In the genomic region with DNA sequence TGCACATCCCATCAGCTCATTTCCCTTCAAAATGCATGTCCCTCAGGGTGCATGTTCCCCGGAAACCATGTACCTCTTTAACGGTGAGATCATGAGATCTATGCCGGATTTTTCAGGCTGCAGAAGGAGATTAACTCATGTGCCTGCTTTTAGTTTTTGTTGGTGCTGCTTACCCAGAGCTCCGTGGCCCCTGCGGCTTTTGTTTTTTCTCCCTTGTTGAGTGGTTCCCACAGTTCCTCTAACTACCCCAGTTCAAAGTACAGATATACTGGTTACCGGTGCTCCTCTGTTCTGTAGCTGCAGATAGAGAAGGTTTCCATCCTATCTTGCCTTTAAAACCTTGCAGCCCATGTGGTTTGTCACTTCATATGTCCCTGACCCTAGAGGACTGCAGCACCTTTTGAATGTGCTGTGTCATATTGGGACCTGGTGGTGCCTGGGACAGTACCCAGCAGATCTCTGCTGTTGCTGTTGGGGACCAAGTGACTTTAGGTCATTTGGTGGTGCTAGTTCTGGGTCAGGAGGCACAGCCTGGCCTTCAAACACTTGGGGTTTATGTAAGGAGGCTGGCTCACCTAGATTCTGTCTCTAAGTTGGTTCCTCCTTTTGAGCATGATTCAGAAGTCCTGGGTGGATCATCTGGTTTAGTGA, we compare ENCODE assay signal across 8 mouse cellular contexts. TPM values are rescaled to one million over a fixed set of nuclear protein-coding genes. Genes with fewer than 3 reads are reported as not detected.
DNase-seq lines count a peak whose midpoint lies in the region; ATAC-seq and TF ChIP-seq lines count a peak whose summit lies in the region.

No protein-coding gene starts in this region.

- peak overlapping the region; percentile 37 for H3K4me3 ChIP-seq in heart, embryonic 16.5 days (ENCODE audit: low read length)
- H3K4me3 ChIP-seq in ES-Bruce4 (ENCODE audit: low read depth, low read length), result peak overlapping the region; percentile 77
- H3K4me3 ChIP-seq in embryonic fibroblast, embryonic 13.5 days (ENCODE audit: insufficient read depth, low read length), result peak overlapping the region; percentile 9; the same call in 1 of the 2 replicates
- H3K4me3 ChIP-seq in limb, embryonic 15.5 days, result peak overlapping the region; percentile 23

- peak overlapping the region; percentile 58 for H3K4me2 ChIP-seq in heart, embryonic 16.5 days (ENCODE audit: low read depth, low read length)
- H3K4me2 ChIP-seq in limb, embryonic 15.5 days, result peak overlapping the region; percentile 39

- TF ChIP-seq CTCF in ES-Bruce4 (IDR thresholded peaks at IDR 0.05; ENCODE audit: low read depth, low read length), result no peak
- no peak for TF ChIP-seq CTCF in embryonic fibroblast, embryonic 13.5 days (IDR thresholded peaks at IDR 0.05; ENCODE audit: borderline replicate concordance, insufficient read depth, low read length)

- no peaks in the 10 kb centered on the region for H3K27me3 ChIP-seq in heart, embryonic 16.5 days (ENCODE audit: control insufficient read depth, insufficient read depth, low read length)
- no peaks in the 10 kb centered on the region for H3K27me3 ChIP-seq in ES-Bruce4 (ENCODE audit: control insufficient read depth, insufficient read depth, low read length, poor library complexity, severe bottlenecking)
- H3K27me3 ChIP-seq in limb, embryonic 15.5 days, result no peaks in the 10 kb centered on the region

- H3K27ac ChIP-seq in heart, embryonic 16.5 days (ENCODE audit: low read length), result peak overlapping the region; percentile 67
- H3K27ac ChIP-seq in ES-Bruce4 (ENCODE audit: insufficient read depth, low read length), result peak overlapping the region; percentile 45; the same call in 1 of the 2 replicates
- peak overlapping the region; percentile 8; the same call in 1 of the 2 replicates for H3K27ac ChIP-seq in embryonic fibroblast, embryonic 13.5 days (ENCODE audit: insufficient read depth, low read length)
- peak overlapping the region; percentile 43; the same call in 1 of the 2 replicates for H3K27ac ChIP-seq in limb, embryonic 15.5 days

- no peaks in the 10 kb centered on the region for H3K36me3 ChIP-seq in heart, embryonic 16.5 days (ENCODE audit: control insufficient read depth, insufficient read depth)
- no peaks in the 10 kb centered on the region for H3K36me3 ChIP-seq in ES-Bruce4 (ENCODE audit: control insufficient read depth, insufficient read depth, low read length, poor library complexity, severe bottlenecking)
- peaks cover 54% of the 10 kb centered on the region for H3K36me3 ChIP-seq in limb, embryonic 15.5 days

- DNase-seq in heart, adult 9 months (ENCODE audit: low spot score in 2 of 2), result no peak
- peak; percentile 43 for DNase-seq in yolk sac, embryonic 10.5 days (ENCODE audit: low spot score)
- no peak for DNase-seq in ovary, postnatal 14 days (ENCODE audit: low spot score)
- no peak for DNase-seq in spleen, adult 18-20 months

- ATAC-seq in heart, embryonic 16.5 days (replicated peaks; ENCODE audit: extremely low read depth, insufficient read depth, low FRiP score), result no peak
- no peak for ATAC-seq in limb, embryonic 15.5 days (ENCODE audit: insufficient number of reproducible peaks, low FRiP score, low TSS enrichment, low read depth)

- WGBS in heart, embryonic 16.5 days, result 56% methylated on average over 6 of the region's 6 CpGs
- WGBS in limb, embryonic 15.5 days, result 41% methylated on average over 6 of the region's 6 CpGs

- H3K9ac ChIP-seq in heart, embryonic 16.5 days (ENCODE audit: low read length), result peak overlapping the region; percentile 55; the same call in 1 of the 2 replicates
- peak overlapping the region; percentile 60 for H3K9ac ChIP-seq in ES-Bruce4 (ENCODE audit: low read depth, poor library complexity, severe bottlenecking)
- no peak overlapping the region for H3K9ac ChIP-seq in limb, embryonic 15.5 days

- 0 out of 2 replicates have a peak, but pooled peaks cover 3% of the 10 kb centered on the region for H3K4me1 ChIP-seq in heart, embryonic 16.5 days (ENCODE audit: control insufficient read depth, insufficient read depth, low read length)
- H3K4me1 ChIP-seq in ES-Bruce4 (ENCODE audit: control insufficient read depth, insufficient read depth, low read length), result peaks cover 2% of the 10 kb centered on the region
- peaks cover 18% of the 10 kb centered on the region for H3K4me1 ChIP-seq in embryonic fibroblast, embryonic 13.5 days (ENCODE audit: control insufficient read depth, insufficient read depth, low read length)
- H3K4me1 ChIP-seq in limb, embryonic 15.5 days, result peaks cover 16% of the 10 kb centered on the region

- no peaks in the 10 kb centered on the region for H3K9me3 ChIP-seq in heart, embryonic 16.5 days (replicated peaks; ENCODE audit: control insufficient read depth, low read length)
- H3K9me3 ChIP-seq in ES-Bruce4 (replicated peaks; ENCODE audit: control insufficient read depth, insufficient read depth, low read length, poor library complexity, severe bottlenecking), result no peaks in the 10 kb centered on the region
- no peaks in the 10 kb centered on the region for H3K9me3 ChIP-seq in limb, embryonic 15.5 days

- no peak for TF ChIP-seq POLR2A in ES-Bruce4 (IDR thresholded peaks at IDR 0.05; ENCODE audit: insufficient read depth, low read length)
- no peak for TF ChIP-seq POLR2A in embryonic fibroblast, embryonic 13.5 days (IDR thresholded peaks at IDR 0.05; ENCODE audit: low read depth, low read length)

- no peak for TF ChIP-seq EP300 in ES-Bruce4 (IDR thresholded peaks at IDR 0.05; ENCODE audit: insufficient read depth, low read depth, low read length)

RNA-seq across cellular contexts. Expression of gene Gnptg, which starts 16.8 kb away (rescaled TPM):
- polyA plus RNA-seq in heart, embryonic 16.5 days (2015; fragmentation: Nextera tagmentation; extraction: Ambion mirVana), result 23.8 and 25.7 TPM in 2 replicates
- 15.2 and 19.5 TPM in 2 replicates for polyA plus RNA-seq in ES-Bruce4 (2011; ENCODE audit: insufficient read depth, insufficient read length, low read depth, missing spikeins)
- polyA plus RNA-seq in embryonic fibroblast, embryonic 13.5 days (2011; ENCODE audit: insufficient read length, low read depth, missing spikeins), result 13.9 and 16.1 TPM in 2 replicates
- polyA plus RNA-seq in limb, embryonic 15.5 days (2015; fragmentation: Nextera tagmentation; extraction: Ambion mirVana), result 34.9 and 41.6 TPM in 2 replicates

RNA-seq across cellular contexts. Expression of gene Tsr3, which starts 16.9 kb away (rescaled TPM):
- polyA plus RNA-seq in heart, embryonic 16.5 days (2015; fragmentation: Nextera tagmentation; extraction: Ambion mirVana), result 26.9 and 31.0 TPM in 2 replicates
- polyA plus RNA-seq in ES-Bruce4 (2011; ENCODE audit: insufficient read depth, insufficient read length, low read depth, missing spikeins), result 23.5 and 25.2 TPM in 2 replicates
- 17.9 and 19.8 TPM in 2 replicates for polyA plus RNA-seq in embryonic fibroblast, embryonic 13.5 days (2011; ENCODE audit: insufficient read length, low read depth, missing spikeins)
- polyA plus RNA-seq in limb, embryonic 15.5 days (2015; fragmentation: Nextera tagmentation; extraction: Ambion mirVana), result 45.2 and 50.8 TPM in 2 replicates

RNA-seq across cellular contexts. Expression of gene Baiap3, which starts 33.1 kb away (rescaled TPM):
- polyA plus RNA-seq in heart, embryonic 16.5 days (2015; fragmentation: Nextera tagmentation; extraction: Ambion mirVana), result 1.4 and 2.5 TPM in 2 replicates
- polyA plus RNA-seq in ES-Bruce4 (2011; ENCODE audit: insufficient read depth, insufficient read length, low read depth, missing spikeins), result 1.3 and 1.6 TPM in 2 replicates
- polyA plus RNA-seq in embryonic fibroblast, embryonic 13.5 days (2011; ENCODE audit: insufficient read length, low read depth, missing spikeins), result not detected in 2 replicates
- polyA plus RNA-seq in limb, embryonic 15.5 days (2015; fragmentation: Nextera tagmentation; extraction: Ambion mirVana), result 0.46 and 0.61 TPM in 2 replicates

RNA-seq across cellular contexts. Expression of gene Unkl, which starts 34.9 kb away (rescaled TPM):
- 5.4 and 6.1 TPM in 2 replicates for polyA plus RNA-seq in heart, embryonic 16.5 days (2015; fragmentation: Nextera tagmentation; extraction: Ambion mirVana)
- polyA plus RNA-seq in ES-Bruce4 (2011; ENCODE audit: insufficient read depth, insufficient read length, low read depth, missing spikeins), result 21.1 and 22.9 TPM in 2 replicates
- polyA plus RNA-seq in embryonic fibroblast, embryonic 13.5 days (2011; ENCODE audit: insufficient read length, low read depth, missing spikeins), result 10.1 and 12.3 TPM in 2 replicates
- 9.1 and 9.9 TPM in 2 replicates for polyA plus RNA-seq in limb, embryonic 15.5 days (2015; fragmentation: Nextera tagmentation; extraction: Ambion mirVana)

RNA-seq across cellular contexts. Expression of gene BC003965, which starts 38.7 kb away (rescaled TPM):
- polyA plus RNA-seq in heart, embryonic 16.5 days (2015; fragmentation: Nextera tagmentation; extraction: Ambion mirVana), result 27.0 and 29.6 TPM in 2 replicates
- polyA plus RNA-seq in ES-Bruce4 (2011; ENCODE audit: insufficient read depth, insufficient read length, low read depth, missing spikeins), result 13.6 and 14.9 TPM in 2 replicates
- polyA plus RNA-seq in embryonic fibroblast, embryonic 13.5 days (2011; ENCODE audit: insufficient read length, low read depth, missing spikeins), result 12.3 and 12.6 TPM in 2 replicates
- polyA plus RNA-seq in limb, embryonic 15.5 days (2015; fragmentation: Nextera tagmentation; extraction: Ambion mirVana), result 31.4 and 33.6 TPM in 2 replicates

Comparison
In these comparisons a context has a peak if more than half of its experiments do, and no peak if none do; other contexts are left out.
1. H3K27ac ChIP-seq: peak in every context shown above with its lines; median percentile 67 in heart, embryonic 16.5 days; 45 in ES-Bruce4; 43 in limb, embryonic 15.5 days; 8 in embryonic fibroblast, embryonic 13.5 days.
2. H3K4me3 ChIP-seq: peak in every context shown above with its lines; median percentile 77 in ES-Bruce4; 37 in heart, embryonic 16.5 days; 23 in limb, embryonic 15.5 days; 9 in embryonic fibroblast, embryonic 13.5 days.